Mouse (Mus musculus) midbrain, embryonic 13.5 days (tissue): Measurements from ENCODE around the gene Adcy5. TPM values are rescaled to one million over a fixed set of nuclear protein-coding genes. Genes with fewer than 3 reads are reported as not detected.

Experiments used
- ATAC-seq: fragments of 200-750 bp; cut with Nextera tagmentation; 2 replicates; pipeline ENCODE4 v1.8.0; 2017; ENCODE audit warnings: mild to moderate bottlenecking, moderate TSS enrichment, moderate library complexity
- H3K27ac ChIP-seq: fragments of 300-500 bp; sonication (generic); 2 replicates; pipeline ENCODE4 v1.5.1; 2015; ENCODE audit warnings: inconsistent platforms, mild to moderate bottlenecking, moderate library complexity
- H3K27me3 ChIP-seq: fragments of 300-500 bp; sonication (generic); 2 replicates; pipeline ENCODE4 v1.6.1; 2015; ENCODE audit warnings: mild to moderate bottlenecking, inconsistent platforms
- H3K36me3 ChIP-seq: fragments of 300-500 bp; sonication (generic); 2 replicates; pipeline ENCODE4 v1.6.1; 2015; ENCODE audit warnings: mild to moderate bottlenecking, inconsistent platforms
- H3K4me1 ChIP-seq: fragments of 300-500 bp; sonication (generic); replicated peaks from 2 replicates; pipeline ENCODE4 v1.6.1; 2015; ENCODE audit warnings: inconsistent platforms
- H3K4me2 ChIP-seq: fragments of 300-500 bp; sonication (generic); replicated peaks from 2 replicates; pipeline ENCODE4 v1.6.1; 2015; ENCODE audit warnings: moderate library complexity, mild to moderate bottlenecking, inconsistent platforms
- H3K4me3 ChIP-seq: fragments of 300-500 bp; sonication (generic); replicated peaks from 2 replicates; pipeline ENCODE4 v1.5.1; 2015; ENCODE audit warnings: mild to moderate bottlenecking, inconsistent platforms
- H3K9ac ChIP-seq: fragments of 300-500 bp; sonication (generic); replicated peaks from 2 replicates; pipeline ENCODE4 v1.6.1; 2015; ENCODE audit warnings: mild to moderate bottlenecking, inconsistent platforms
- H3K9me3 ChIP-seq: fragments of 300-500 bp; sonication (generic); 2 replicates; pipeline ENCODE4 v1.6.1; 2016; ENCODE audit warnings: mild to moderate bottlenecking, inconsistent platforms
- WGBS: fragments of 180-500 bp; shearing (Covaris S2); methylation state at CpG from one replicate; pipeline ENCODE4 v1.1.7; 2015; 5-methylcytosine and 5-hydroxymethylcytosine counted together
- polyA plus RNA-seq: library from polyadenylated mRNA; unstranded; fragments of >200 nt; fragmentation: Nextera tagmentation; extraction: Ambion mirVana; gene quantifications from 2 replicates; pipeline ENCODE4 v1.2.1, GENCODE M21; 2015

Gene Adcy5
- polyA plus RNA-seq, 1 experiment from 2014 or later: 6.0 TPM

- Histone ChIP-seq H3K9ac (no peak overlapping the region), H3K4me2 (no peak overlapping the region), H3K27ac (no peak overlapping the region), H3K9me3 (no peaks in the 10 kb centered on the region), H3K27me3 (no peaks in the 10 kb centered on the region), H3K4me3 (no peak overlapping the region), H3K4me1 (no peaks in the 10 kb centered on the region), H3K36me3 (no peaks in the 10 kb centered on the region)
- no peak for ATAC-seq
- 81% methylated on average over 3 of the region's 3 CpGs for WGBS
Measured at GRCm38 (mm10) chr16:35130172-35130571, 24.5 kb upstream of the Adcy5 start.

- no peak for ATAC-seq
- Histone ChIP-seq H3K4me1 (peaks cover 20% of the 10 kb centered on the region), H3K27ac (peak overlapping the region; percentile 83; the same call in 1 of the 2 replicates), H3K9me3 (no peaks in the 10 kb centered on the region), H3K36me3 (no peaks in the 10 kb centered on the region), H3K4me3 (no peak overlapping the region), H3K9ac (no peak overlapping the region), H3K27me3 (no peaks in the 10 kb centered on the region), H3K4me2 (no peak overlapping the region)
- WGBS: 40% methylated on average over 6 of the region's 6 CpGs
Measured at GRCm38 (mm10) chr16:35139416-35139815, 15.3 kb upstream of the Adcy5 start.

GRCm38 (mm10) chr16:35139873-35140619 lies 14.6 kb upstream of the Adcy5 start:
- peak overlapping the region; percentile 39 for H3K9ac ChIP-seq

GRCm38 (mm10) chr16:35140620-35140975 lies 14.1 kb upstream of the Adcy5 start:
- no peak overlapping the region for H3K9ac ChIP-seq
- H3K4me1 ChIP-seq: peaks cover 20% of the 10 kb centered on the region
- no peaks in the 10 kb centered on the region for H3K36me3 ChIP-seq
- H3K27ac ChIP-seq: peak overlapping the region; percentile 83
- H3K4me2 ChIP-seq: peak overlapping the region; percentile 39
- ATAC-seq: peak; percentile 72
- no peaks in the 10 kb centered on the region for H3K9me3 ChIP-seq
- peak overlapping the region; percentile 12; the same call in 1 of the 2 replicates for H3K4me3 ChIP-seq
- WGBS: 18% methylated on average over 9 of the region's 9 CpGs
- no peaks in the 10 kb centered on the region for H3K27me3 ChIP-seq

More at GRCm38 (mm10) chr16:35139873-35140619, 14.6 kb upstream of the Adcy5 start:
- Histone ChIP-seq H3K4me1 (peaks cover 20% of the 10 kb centered on the region), H3K27ac (peak overlapping the region; percentile 83), H3K4me3 (peak overlapping the region; percentile 12; the same call in 1 of the 2 replicates), H3K4me2 (peak overlapping the region; percentile 39), H3K36me3 (no peaks in the 10 kb centered on the region), H3K9me3 (no peaks in the 10 kb centered on the region), H3K27me3 (no peaks in the 10 kb centered on the region)
- ATAC-seq: peak; percentile 90
- 10% methylated on average over 11 of the region's 11 CpGs for WGBS

GRCm38 (mm10) chr16:35141839-35142238 lies 12.8 kb upstream of the Adcy5 start:
- Histone ChIP-seq H3K9ac (no peak overlapping the region), H3K4me3 (no peak overlapping the region), H3K36me3 (no peaks in the 10 kb centered on the region), H3K27ac (no peak overlapping the region), H3K4me2 (no peak overlapping the region), H3K9me3 (no peaks in the 10 kb centered on the region), H3K27me3 (no peaks in the 10 kb centered on the region), H3K4me1 (peaks cover 20% of the 10 kb centered on the region)
- no peak for ATAC-seq
- 79% methylated on average over 8 of the region's 8 CpGs for WGBS

GRCm38 (mm10) chr16:35146153-35146552 lies 8.5 kb upstream of the Adcy5 start:
- H3K4me1 ChIP-seq: no peaks in the 10 kb centered on the region
- no peak overlapping the region for H3K4me3 ChIP-seq
- no peak for ATAC-seq
- no peak overlapping the region for H3K4me2 ChIP-seq
- H3K27me3 ChIP-seq: peaks cover 11% of the 10 kb centered on the region
- H3K9me3 ChIP-seq: no peaks in the 10 kb centered on the region
- H3K9ac ChIP-seq: no peak overlapping the region
- WGBS: 16% methylated on average over 4 of the region's 4 CpGs
- H3K27ac ChIP-seq: no peak overlapping the region
- no peaks in the 10 kb centered on the region for H3K36me3 ChIP-seq

GRCm38 (mm10) chr16:35153146-35153755 lies 1.4 kb upstream of the Adcy5 start:
- 0 out of 2 replicates have a peak overlapping the region, but pooled peaks have one; percentile 23 for H3K9ac ChIP-seq
- H3K4me1 ChIP-seq: peaks cover 42% of the 10 kb centered on the region
- peak overlapping the region; percentile 85 for H3K4me2 ChIP-seq
- no peak overlapping the region for H3K27ac ChIP-seq
- H3K4me3 ChIP-seq: peak overlapping the region; percentile 79
- no peak for ATAC-seq
- no peaks in the 10 kb centered on the region for H3K9me3 ChIP-seq
- peaks cover 66% of the 10 kb centered on the region for H3K27me3 ChIP-seq
- 0 out of 2 replicates have a peak, but pooled peaks cover 3% of the 10 kb centered on the region for H3K36me3 ChIP-seq
- 3% methylated on average over 12 of the region's 12 CpGs for WGBS

- ATAC-seq: peak; percentile 88
- Histone ChIP-seq H3K36me3 (0 out of 2 replicates have a peak, but pooled peaks cover 3% of the 10 kb centered on the region), H3K4me1 (peaks cover 51% of the 10 kb centered on the region), H3K4me2 (peak overlapping the region; percentile 85), H3K9ac (peak overlapping the region; percentile 90), H3K4me3 (peak overlapping the region; percentile 79), H3K27ac (peak overlapping the region; percentile 91), H3K9me3 (no peaks in the 10 kb centered on the region), H3K27me3 (peaks cover 65% of the 10 kb centered on the region)
- under 1% methylated on average over 29 of the region's 29 CpGs for WGBS
Measured at GRCm38 (mm10) chr16:35154245-35154640, 434 bp upstream of the Adcy5 start.

GRCm38 (mm10) chr16:35155391-35156305 lies 971 bp downstream of the Adcy5 start:
- H3K9ac ChIP-seq: peak overlapping the region; percentile 90

GRCm38 (mm10) chr16:35156306-35156695 lies 1.6 kb downstream of the Adcy5 start:
- WGBS: 2% methylated on average over 48 of the region's 48 CpGs
- H3K27ac ChIP-seq: peak overlapping the region; percentile 91; the same call in 1 of the 2 replicates
- peaks cover 72% of the 10 kb centered on the region for H3K4me1 ChIP-seq
- peak overlapping the region; percentile 85 for H3K4me2 ChIP-seq
- H3K36me3 ChIP-seq: 0 out of 2 replicates have a peak, but pooled peaks cover 3% of the 10 kb centered on the region
- peak overlapping the region; percentile 79 for H3K4me3 ChIP-seq
- no peak for ATAC-seq
- H3K27me3 ChIP-seq: peaks cover 55% of the 10 kb centered on the region
- peak overlapping the region; percentile 90 for H3K9ac ChIP-seq
- no peaks in the 10 kb centered on the region for H3K9me3 ChIP-seq

More at GRCm38 (mm10) chr16:35155391-35156305, 971 bp downstream of the Adcy5 start:
- Histone ChIP-seq H3K4me3 (peak overlapping the region; percentile 79), H3K4me1 (peaks cover 66% of the 10 kb centered on the region), H3K27ac (peak overlapping the region; percentile 91), H3K9me3 (no peaks in the 10 kb centered on the region), H3K36me3 (0 out of 2 replicates have a peak, but pooled peaks cover 3% of the 10 kb centered on the region), H3K4me2 (peak overlapping the region; percentile 85), H3K27me3 (peaks cover 61% of the 10 kb centered on the region)
- under 1% methylated on average over 82 of the region's 87 CpGs for WGBS
- ATAC-seq: peak; percentile 28

GRCm38 (mm10) chr16:35156832-35157231 lies 2.2 kb downstream of the Adcy5 start:
- H3K27me3 ChIP-seq: peaks cover 49% of the 10 kb centered on the region
- 80% methylated on average over 21 of the region's 21 CpGs for WGBS
- no peak overlapping the region; the same call in 1 of the 2 replicates for H3K9ac ChIP-seq
- H3K27ac ChIP-seq: no peak overlapping the region
- no peak for ATAC-seq
- H3K4me2 ChIP-seq: peak overlapping the region; percentile 85
- H3K9me3 ChIP-seq: no peaks in the 10 kb centered on the region
- 0 out of 2 replicates have a peak, but pooled peaks cover 3% of the 10 kb centered on the region for H3K36me3 ChIP-seq
- peaks cover 77% of the 10 kb centered on the region for H3K4me1 ChIP-seq
- peak overlapping the region; percentile 79 for H3K4me3 ChIP-seq
